Mouse (Mus musculus): ENCODE data around the gene Gm28041. TPM values are rescaled to one million over a fixed set of nuclear protein-coding genes. Genes with fewer than 3 reads are reported as not detected.
A peak's percentile ranks its signal among the peaks of the same experiment; 100 is the strongest.
"Not testable (repeated sequence)": the region's sequence is repeated elsewhere in the genome, so short reads cannot be mapped to it uniquely, and the experiment has no call there.

The Gm28041 gene
- polyA plus RNA-seq (2015; fragmentation: Nextera tagmentation; extraction: Ambion mirVana): not detected in 2 replicates

- H3K4me1 ChIP-seq (replicated peaks); H3K36me3 ChIP-seq; H3K27me3 ChIP-seq; H3K27ac ChIP-seq; H3K9me3 ChIP-seq: not testable (repeated sequence)
- Histone ChIP-seq H3K9ac (peak within 1 kb of the TSS; percentile 61; the same call in 1 of the 2 replicates), H3K4me3 (peak within 1 kb of the TSS; percentile 39), H3K4me2 (peak within 1 kb of the TSS; percentile 58)
- ATAC-seq (ENCODE audit: low FRiP score): peak; percentile 96
- WGBS: 23% methylated on average over 15 of the region's 15 CpGs
Observed at GRCm38 (mm10) chr13:67375050-67375911, at the start of gene Gm28041, which contains the start of gene Zfp456. Gm28041 (minus strand) TSS chr13:67375733. Zfp456 (minus strand) TSS chr13:67375810.

- H3K4me3 ChIP-seq; H3K9me3 ChIP-seq; H3K27me3 ChIP-seq; ATAC-seq (ENCODE audit: low FRiP score); H3K4me2 ChIP-seq; H3K27ac ChIP-seq; H3K4me1 ChIP-seq (replicated peaks); H3K9ac ChIP-seq; H3K36me3 ChIP-seq: not testable (repeated sequence)
- WGBS: 81% methylated on average over 2 of the region's 2 CpGs
Observed at GRCm38 (mm10) chr13:67422532-67422931, 47.0 kb upstream of the Gm28041 start.

GRCm38 (mm10) chr13:67421207-67421857 is 45.8 kb upstream of the Gm28041 start, which contains the start of gene Zfp459:
Zfp459 (minus strand) TSS chr13:67421418.
- H3K4me3 ChIP-seq: peak within 1 kb of the TSS; percentile 57
- no peaks in the 10 kb centered on the region for H3K9me3 ChIP-seq
- no peaks in the 10 kb centered on the region for H3K36me3 ChIP-seq
- peaks cover 8% of the 10 kb centered on the region for H3K4me1 ChIP-seq (replicated peaks)
- peak; percentile 89 for ATAC-seq (ENCODE audit: low FRiP score)
- peak within 1 kb of the TSS; percentile 71 for H3K4me2 ChIP-seq
- H3K27ac ChIP-seq: no peak within 1 kb of the TSS
- 3% methylated on average over 22 of the region's 22 CpGs for WGBS
- H3K27me3 ChIP-seq: peaks cover 9% of the 10 kb centered on the region; the same call in 1 of the 2 replicates
- peak within 1 kb of the TSS; percentile 69 for H3K9ac ChIP-seq

GRCm38 (mm10) chr13:67420558-67421206 is 45.1 kb upstream of the Gm28041 start:
- H3K36me3 ChIP-seq: no peaks in the 10 kb centered on the region
- H3K4me2 ChIP-seq: peak overlapping the region; percentile 71
- H3K4me1 ChIP-seq (replicated peaks): peaks cover 8% of the 10 kb centered on the region
- H3K4me3 ChIP-seq: peak overlapping the region; percentile 57
- peaks cover 9% of the 10 kb centered on the region; the same call in 1 of the 2 replicates for H3K27me3 ChIP-seq
- H3K9me3 ChIP-seq: no peaks in the 10 kb centered on the region
- H3K27ac ChIP-seq: no peak overlapping the region
- WGBS: 39% methylated on average over 11 of the region's 11 CpGs
- H3K9ac ChIP-seq: peak overlapping the region; percentile 69
- peak; percentile 58 for ATAC-seq (ENCODE audit: low FRiP score)

GRCm38 (mm10) chr13:67416811-67417210 is 41.3 kb upstream of the Gm28041 start:
- ATAC-seq (ENCODE audit: low FRiP score): no peak
- H3K9ac ChIP-seq: no peak overlapping the region
- no peaks in the 10 kb centered on the region for H3K36me3 ChIP-seq
- no peaks in the 10 kb centered on the region for H3K27me3 ChIP-seq
- H3K4me3 ChIP-seq: no peak overlapping the region
- no peak overlapping the region for H3K4me2 ChIP-seq
- 89% methylated on average over 3 of the region's 3 CpGs for WGBS
- no peak overlapping the region for H3K27ac ChIP-seq
- peaks cover 8% of the 10 kb centered on the region for H3K4me1 ChIP-seq (replicated peaks)
- no peaks in the 10 kb centered on the region for H3K9me3 ChIP-seq

- Histone ChIP-seq H3K27ac (no peak overlapping the region), H3K4me3 (no peak overlapping the region), H3K4me1 (replicated peaks) (0 out of 2 replicates have a peak, but pooled peaks cover under 1% of the 10 kb centered on the region), H3K36me3 (no peaks in the 10 kb centered on the region), H3K27me3 (no peaks in the 10 kb centered on the region), H3K4me2 (no peak overlapping the region), H3K9ac (no peak overlapping the region), H3K9me3 (no peaks in the 10 kb centered on the region)
- WGBS: 88% methylated on average over 6 of the region's 6 CpGs
- no peak for ATAC-seq (ENCODE audit: low FRiP score)
Observed at GRCm38 (mm10) chr13:67415759-67416158, 40.2 kb upstream of the Gm28041 start.

- not testable (repeated sequence) for H3K4me3 ChIP-seq; ATAC-seq (ENCODE audit: low FRiP score); H3K9me3 ChIP-seq; H3K27me3 ChIP-seq; H3K4me1 ChIP-seq (replicated peaks); H3K4me2 ChIP-seq; H3K9ac ChIP-seq; H3K36me3 ChIP-seq; H3K27ac ChIP-seq
- WGBS: 72% methylated on average over 3 of the region's 3 CpGs
Observed at GRCm38 (mm10) chr13:67413634-67414033, 38.1 kb upstream of the Gm28041 start.

- H3K27ac ChIP-seq, H3K36me3 ChIP-seq: not testable (repeated sequence)
- 4% methylated on average over 15 of the region's 16 CpGs for WGBS
Observed at GRCm38 (mm10) chr13:67399183-67399903, 23.8 kb upstream of the Gm28041 start, which contains the start of gene Zfp429. Zfp429 (minus strand) TSS chr13:67399819.

GRCm38 (mm10) chr13:67376255-67376654 is 722 bp upstream of the Gm28041 start:
- WGBS: 59% methylated on average over 3 of the region's 3 CpGs
- ATAC-seq (ENCODE audit: low FRiP score): not testable (repeated sequence)

More at GRCm38 (mm10) chr13:67399183-67399903, 23.8 kb upstream of the Gm28041 start, which contains the start of gene Zfp429:
- ATAC-seq (ENCODE audit: low FRiP score): peak; percentile 97
- not testable (repeated sequence) for H3K9me3 ChIP-seq; H3K27me3 ChIP-seq; H3K4me1 ChIP-seq (replicated peaks)
- H3K4me2 ChIP-seq: peak within 1 kb of the TSS; percentile 63
- peak within 1 kb of the TSS; percentile 66 for H3K9ac ChIP-seq
- H3K4me3 ChIP-seq: peak within 1 kb of the TSS; percentile 58

GRCm38 (mm10) chr13:67360131-67360744 is 15.3 kb downstream of the Gm28041 start, which contains the start of the genes Gm28044 and Zfp953:
Gm28044 (minus strand) TSS chr13:67360536.
Zfp953 (minus strand) TSS chr13:67360605.
- ATAC-seq (ENCODE audit: low FRiP score): peak; percentile 94
- Histone ChIP-seq H3K4me3 (peak within 1 kb of the TSS; percentile 75), H3K9me3 (no peaks in the 10 kb centered on the region), H3K27ac (peak within 1 kb of the TSS; percentile 44; the same call in 1 of the 2 replicates), H3K9ac (peak within 1 kb of the TSS; percentile 74), H3K4me1 (replicated peaks) (peaks cover 10% of the 10 kb centered on the region), H3K4me2 (peak within 1 kb of the TSS; percentile 80), H3K36me3 (no peaks in the 10 kb centered on the region), H3K27me3 (no peaks in the 10 kb centered on the region)
- under 1% methylated on average over 15 of the region's 15 CpGs for WGBS

More at GRCm38 (mm10) chr13:67376255-67376654, 722 bp upstream of the Gm28041 start:
- H3K36me3 ChIP-seq; H3K9me3 ChIP-seq; H3K27me3 ChIP-seq; H3K4me3 ChIP-seq; H3K4me2 ChIP-seq; H3K4me1 ChIP-seq (replicated peaks); H3K9ac ChIP-seq; H3K27ac ChIP-seq: not testable (repeated sequence)

- no peak overlapping the region for H3K27ac ChIP-seq
- ATAC-seq (ENCODE audit: low FRiP score): no peak
- no peaks in the 10 kb centered on the region for H3K4me1 ChIP-seq (replicated peaks)
- H3K9me3 ChIP-seq: no peaks in the 10 kb centered on the region
- H3K4me2 ChIP-seq: no peak overlapping the region
- H3K9ac ChIP-seq: no peak overlapping the region
- H3K27me3 ChIP-seq: no peaks in the 10 kb centered on the region
- no peak overlapping the region for H3K4me3 ChIP-seq
- no peaks in the 10 kb centered on the region for H3K36me3 ChIP-seq
Observed at GRCm38 (mm10) chr13:67351854-67352253, 23.7 kb downstream of the Gm28041 start.
